Mouse (Mus musculus) macrophage (primary cell): ENCODE results near the gene Ankrd16. TPM values are rescaled to one million over a fixed set of nuclear protein-coding genes. Genes with fewer than 3 reads are reported as not detected.

Experiments
- H3K27ac ChIP-seq: fragments of 350-480 bp; formaldehyde crosslinking; 2 replicates; pipeline ENCODE4 v1.9.0; 2021
- H3K36me3 ChIP-seq: fragments of 350-480 bp; formaldehyde crosslinking; 2 replicates; pipeline ENCODE4 v1.9.0; 2021; ENCODE audit errors: inconsistent target
- H3K4me3 ChIP-seq: fragments of 350-480 bp; formaldehyde crosslinking; 2 replicates; pipeline ENCODE4 v1.9.0; 2021; ENCODE audit errors: inconsistent target
- H3K79me2 ChIP-seq: fragments of 350-480 bp; formaldehyde crosslinking; 2 replicates; pipeline ENCODE4 v1.9.0; 2021; ENCODE audit errors: inconsistent target
- WGBS: methylation state at CpG from one replicate; pipeline ENCODE4 v1.1.7; 2026; ENCODE audit warnings: inconsistent platforms; ENCODE audit not compliant: missing documents; 5-methylcytosine and 5-hydroxymethylcytosine counted together
- polyA plus RNA-seq: library from polyadenylated mRNA; stranded (reverse); fragments of 250-400 nt; gene quantifications from 3 replicates; pipeline ENCODE4 v1.2.4, GENCODE M21; 2018; ENCODE audit warnings: inconsistent platforms

Gene Ankrd16
- polyA plus RNA-seq, 1 experiment from 2014 or later, result 11.1 TPM

DNA sequence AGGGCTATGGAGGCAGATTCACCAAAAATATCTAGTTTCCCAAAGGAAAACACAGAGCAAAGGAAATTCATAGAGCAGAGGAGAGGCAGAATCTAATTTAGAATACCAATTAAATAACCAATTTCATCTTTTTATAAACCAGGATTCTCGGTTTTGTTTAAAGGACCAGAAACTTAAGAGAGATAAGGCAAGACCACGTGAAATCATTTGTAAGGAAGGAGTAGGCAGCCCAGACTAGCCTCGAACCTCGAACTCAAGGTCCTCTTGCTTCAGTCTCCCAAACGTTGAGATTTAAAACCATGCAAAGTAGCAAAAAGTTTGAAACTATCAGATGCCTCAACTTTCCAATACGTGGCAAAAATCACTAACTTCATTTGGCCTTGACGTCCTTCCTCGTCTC, 1.3 kb upstream of the Ankrd16 start:
- Histone ChIP-seq H3K4me3 (peak overlapping the region; percentile 92), H3K79me2 (peaks cover 77% of the 10 kb centered on the region), H3K36me3 (peaks cover 11% of the 10 kb centered on the region), H3K27ac (peak overlapping the region; percentile 57)
- 44% methylated on average over 8 of the region's 8 CpGs for whole genome bisulfite sequencing

DNA sequence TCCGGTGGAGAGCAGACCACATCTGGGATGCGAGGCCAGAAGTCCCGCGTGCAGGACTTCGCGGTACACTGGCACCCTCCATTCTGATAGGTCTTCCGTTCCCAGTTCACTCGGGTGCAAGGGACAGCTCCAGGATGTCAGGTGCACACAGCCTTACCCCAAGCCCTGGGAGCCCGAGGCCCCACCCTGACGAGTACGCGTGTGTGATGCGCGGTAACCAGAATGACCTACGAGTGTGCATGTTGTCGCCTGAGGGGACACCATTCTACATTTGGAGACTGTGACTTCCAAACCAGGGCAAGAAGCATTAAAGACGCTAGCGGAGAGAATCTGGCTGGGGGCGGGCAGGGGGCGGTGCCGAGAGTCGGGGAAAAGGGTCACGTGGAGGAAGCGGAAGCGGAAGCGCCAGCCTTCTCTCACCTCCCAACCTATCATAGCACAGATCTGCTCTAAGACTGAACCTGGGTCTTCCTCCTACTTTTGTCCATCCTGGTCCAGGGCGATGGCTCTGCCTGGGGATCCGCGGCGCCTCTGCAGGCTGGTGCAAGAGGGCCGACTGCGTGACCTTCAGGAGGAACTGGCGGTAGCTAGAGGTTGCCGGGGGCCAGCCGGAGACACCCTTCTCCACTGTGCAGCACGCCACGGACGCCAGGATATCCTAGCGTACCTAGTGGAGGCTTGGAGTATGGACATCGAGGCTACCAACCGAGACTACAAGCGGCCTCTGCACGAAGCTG, 579 bp downstream of the Ankrd16 start:
- H3K4me3 ChIP-seq, result peak overlapping the region; percentile 92
- peaks cover 66% of the 10 kb centered on the region for H3K79me2 ChIP-seq
- H3K36me3 ChIP-seq, result peaks cover 30% of the 10 kb centered on the region
- WGBS, result 1% methylated on average over 43 of the region's 43 CpGs
- H3K27ac ChIP-seq, result peak overlapping the region; percentile 83

DNA sequence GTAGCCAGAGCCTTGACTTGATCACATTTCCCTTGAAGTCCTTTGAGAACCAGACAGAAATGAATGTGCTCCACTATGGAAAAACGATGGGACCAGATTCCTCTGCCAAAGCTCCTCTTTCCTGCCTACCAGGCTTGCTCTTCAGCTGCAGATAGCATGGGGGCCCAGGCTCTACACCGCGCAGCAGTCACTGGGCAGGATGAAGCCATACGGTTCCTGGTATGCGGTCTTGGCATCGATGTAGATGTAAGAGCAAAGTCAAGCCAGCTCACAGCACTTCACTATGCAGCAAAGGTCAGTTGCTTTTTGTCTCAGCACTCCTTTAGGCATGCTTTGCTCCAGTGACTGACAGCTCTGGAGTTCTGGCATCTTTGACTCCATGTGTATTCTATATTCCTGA, 6.5 kb downstream of the Ankrd16 start:
- Histone ChIP-seq H3K79me2 (peaks cover 19% of the 10 kb centered on the region), H3K4me3 (no peak overlapping the region), H3K36me3 (peaks cover 86% of the 10 kb centered on the region), H3K27ac (no peak overlapping the region)
- WGBS, result 100% methylated on average over 6 of the region's 6 CpGs

DNA sequence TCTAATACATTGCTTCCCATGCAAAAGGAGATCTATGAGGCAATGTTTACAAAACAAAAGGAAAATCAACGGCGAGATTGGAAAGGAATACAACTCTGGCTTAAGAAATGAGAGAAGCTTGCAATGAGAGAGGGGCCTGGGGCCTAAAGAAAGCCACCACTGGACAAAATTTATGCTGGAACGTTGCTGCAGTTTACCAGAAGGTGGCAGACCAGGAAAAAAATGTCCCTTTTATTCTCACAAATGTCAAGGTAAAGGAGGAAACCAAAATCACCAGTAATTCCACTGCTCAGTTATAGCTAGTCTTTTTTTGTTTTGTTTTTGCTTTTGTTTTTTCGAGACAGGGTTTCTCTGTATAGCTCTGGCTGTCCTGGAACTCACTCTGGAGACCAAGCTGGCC, 17.0 kb downstream of the Ankrd16 start:
- WGBS, result 76% methylated on average over 4 of the region's 4 CpGs
- H3K27ac ChIP-seq, result no peak overlapping the region
- no peaks in the 10 kb centered on the region for H3K79me2 ChIP-seq
- H3K4me3 ChIP-seq, result no peak overlapping the region
- H3K36me3 ChIP-seq, result peaks cover 13% of the 10 kb centered on the region

DNA sequence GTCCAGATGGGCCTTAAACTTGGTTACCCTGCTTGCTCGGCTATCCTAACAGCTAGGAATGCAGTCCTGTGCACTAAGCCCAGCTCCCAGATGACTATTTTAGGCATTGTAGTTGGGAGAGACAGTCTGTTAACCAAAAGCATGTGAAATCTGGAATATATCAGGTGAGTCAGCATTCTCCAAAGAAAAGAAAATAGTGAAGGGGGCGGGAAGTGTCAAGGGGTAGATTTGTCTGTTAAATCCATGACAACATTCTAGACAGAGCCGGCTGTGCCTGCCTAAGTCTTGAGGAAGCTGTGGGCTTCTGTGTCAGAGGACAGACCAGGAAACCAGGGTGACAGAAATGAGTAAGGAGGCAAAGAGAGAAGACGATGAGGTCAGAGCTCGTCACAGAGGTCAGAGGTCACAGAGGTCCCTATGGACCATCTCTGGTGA, 20.3 kb downstream of the Ankrd16 start:
- Histone ChIP-seq H3K36me3 (no peaks in the 10 kb centered on the region), H3K4me3 (no peak overlapping the region), H3K79me2 (no peaks in the 10 kb centered on the region), H3K27ac (no peak overlapping the region)
- WGBS, result 72% methylated on average over 5 of the region's 5 CpGs

DNA sequence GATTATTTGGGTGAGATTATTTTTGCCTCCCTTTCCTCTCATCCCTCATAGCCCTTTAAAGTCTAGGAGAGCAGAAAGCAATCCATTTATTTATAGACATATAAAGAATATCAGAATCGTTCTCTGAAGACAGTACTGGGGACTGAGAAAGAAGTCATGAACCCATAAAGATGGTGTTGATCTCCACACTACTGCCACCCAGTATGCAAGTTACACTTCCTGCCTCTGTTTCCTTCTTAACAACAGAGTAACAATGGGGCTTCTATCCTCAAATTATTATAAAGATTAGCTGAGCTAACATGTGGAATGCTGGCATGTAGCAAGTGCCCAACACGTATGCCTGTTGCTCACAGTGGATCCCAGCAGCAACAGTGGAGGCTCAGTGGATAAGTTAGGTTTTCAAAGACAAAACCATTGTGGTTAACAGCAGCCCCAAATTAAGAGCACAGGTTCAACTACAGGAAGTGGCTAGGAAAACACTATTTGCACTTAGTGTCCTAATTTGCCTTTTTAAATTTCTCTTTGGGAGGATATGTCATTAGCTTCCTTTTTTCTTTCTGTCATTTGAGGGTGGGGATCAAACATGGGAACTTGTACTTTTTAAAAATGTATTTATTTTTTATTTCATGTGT, 23.7 kb downstream of the Ankrd16 start:
- no peak overlapping the region for H3K4me3 ChIP-seq
- H3K79me2 ChIP-seq, result no peaks in the 10 kb centered on the region
- H3K36me3 ChIP-seq, result no peaks in the 10 kb centered on the region
- 57% methylated on average over 2 of the region's 2 CpGs for whole genome bisulfite sequencing
- no peak overlapping the region for H3K27ac ChIP-seq

Other genes starting within 250 kb of the Ankrd16 start
- gene Pfkfb3, start 223.8 kb upstream of the Ankrd16 start, polyA plus RNA-seq, result 29.8 to 38.1 TPM (median 29.9 TPM) in 3 replicates
- 69.8 to 119 TPM (median 79.7 TPM) in 3 replicates for gene Rbm17, start 173.7 kb upstream of the Ankrd16 start, polyA plus RNA-seq
- not detected in 3 replicates for gene Gm17490, start 151.6 kb upstream of the Ankrd16 start, polyA plus RNA-seq
- 0.05 to 0.33 TPM (median 0.06 TPM) in 3 replicates for gene Il2ra, start 135.1 kb upstream of the Ankrd16 start, polyA plus RNA-seq
- 3.8 to 15.2 TPM (median 9.5 TPM) in 3 replicates for gene Il15ra, start 72.6 kb upstream of the Ankrd16 start, polyA plus RNA-seq
- 31.0 to 71.4 TPM (median 50.1 TPM) in 3 replicates for gene Fbh1, start 294 bp upstream of the Ankrd16 start, polyA plus RNA-seq